Mouse (Mus musculus) liver, embryonic 14.5 days (tissue): Measurements from ENCODE around the gene Spata31d1a.

Source experiments
- CTCF ChIP-seq: IDR thresholded peaks from 2 replicates; pipeline ENCODE4 v1.5.1; 2016; ENCODE audit warnings: antibody characterized with exemption, low read depth, control low read depth
- EP300 ChIP-seq: IDR thresholded peaks from 2 replicates; pipeline ENCODE4 v1.6.1; 2016; ENCODE audit warnings: antibody characterized with exemption, low read depth

GRCm38 (mm10) chr13:59654465-59654864, 55.7 kb downstream of the Spata31d1a start:
- TF ChIP-seq CTCF (no peak), EP300 (no peak)
